Mouse (Mus musculus): ENCODE results near the gene Crcp. TPM values are rescaled to one million over a fixed set of nuclear protein-coding genes. Genes with fewer than 3 reads are reported as not detected.
A peak's percentile ranks its signal among the peaks of the same experiment; 100 is the strongest.

Gene Crcp
- total and polyA plus RNA-seq, 3 experiments, result 12.4 to 86.2 (median 45.0) TPM

DNA sequence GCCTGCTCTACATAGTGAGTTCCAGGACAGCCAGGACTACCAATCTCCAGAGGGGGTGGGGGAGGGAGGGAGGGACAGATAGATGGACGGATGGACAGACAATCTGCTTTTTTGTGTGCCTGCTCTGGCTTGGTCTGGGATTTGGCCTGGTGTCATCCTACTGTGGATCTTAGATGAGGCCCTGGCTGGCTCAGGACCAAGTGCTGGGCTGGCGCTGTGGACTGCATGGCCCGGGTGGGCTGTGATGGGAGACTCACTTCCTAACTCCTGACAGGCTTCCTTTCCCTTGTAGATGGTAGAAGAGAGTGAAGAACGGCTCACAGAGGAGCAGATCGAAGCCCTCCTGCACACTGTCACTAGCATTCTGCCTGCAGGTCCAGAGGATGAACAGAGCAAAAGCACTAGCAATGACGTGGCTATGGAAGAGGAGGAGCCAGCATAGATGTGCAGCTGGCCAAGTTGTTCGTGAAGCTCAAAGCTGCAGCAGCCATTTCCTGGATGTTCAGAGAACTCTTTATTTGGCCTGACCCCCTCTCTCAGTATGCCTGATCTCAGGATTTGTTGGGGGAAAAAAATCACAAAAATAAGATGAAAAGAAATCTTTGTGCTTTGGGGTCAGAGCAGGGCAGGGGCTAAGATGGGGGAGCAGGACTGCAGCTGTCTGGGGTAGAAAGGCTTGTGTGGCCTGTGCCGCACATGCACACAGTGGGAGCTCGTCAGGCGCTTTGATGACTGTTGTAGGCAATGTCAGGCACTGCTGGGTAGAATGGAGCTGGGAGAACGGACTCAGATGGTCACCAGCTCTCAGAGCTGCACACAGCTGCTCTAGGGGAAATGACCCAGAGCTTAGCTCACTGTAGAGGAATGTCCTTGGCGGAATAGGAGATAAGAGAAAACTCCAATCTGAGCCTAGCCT, 30.6 kb downstream of the Crcp start:
- H3K9me3 ChIP-seq (replicated peaks), result no peaks in the 10 kb centered on the region
- TF ChIP-seq TAL1 (conservative IDR thresholded peaks at IDR 0.05; ENCODE audit: low read depth, low read length), result no peak
- no peak for TF ChIP-seq GATA1 (IDR thresholded peaks at IDR 0.05; ENCODE audit: borderline replicate concordance, low read length)
- TF ChIP-seq GATA2 (IDR thresholded peaks at IDR 0.05; ENCODE audit: borderline replicate concordance, low read depth, low read length), result no peak
- TF ChIP-seq CTCF (IDR thresholded peaks at IDR 0.05; ENCODE audit: low read depth, low read length), result no peak
- no peak for TF ChIP-seq POLR2AphosphoS5 (IDR thresholded peaks at IDR 0.05; ENCODE audit: insufficient replicate concordance, low read depth, low read length)
- DNase-seq (ENCODE audit: low spot score) (no peak), ATAC-seq (ENCODE audit: extremely low read depth, insufficient number of reproducible peaks, low FRiP score, poor library complexity, severe bottlenecking) (no peak; the same call in 1 of the 2 replicates)
- H3K4me1 ChIP-seq (ENCODE audit: insufficient read depth, low read depth, low read length), result peaks cover 10% of the 10 kb centered on the region
- peaks cover 63% of the 10 kb centered on the region for H3K36me3 ChIP-seq (replicated peaks)
- H3K4me3 ChIP-seq (ENCODE audit: low read depth, low read length), result no peak overlapping the region
- no peaks in the 10 kb centered on the region; the same call in 1 of the 2 replicates for H3K27me3 ChIP-seq (ENCODE audit: insufficient read depth, low read length)

DNA sequence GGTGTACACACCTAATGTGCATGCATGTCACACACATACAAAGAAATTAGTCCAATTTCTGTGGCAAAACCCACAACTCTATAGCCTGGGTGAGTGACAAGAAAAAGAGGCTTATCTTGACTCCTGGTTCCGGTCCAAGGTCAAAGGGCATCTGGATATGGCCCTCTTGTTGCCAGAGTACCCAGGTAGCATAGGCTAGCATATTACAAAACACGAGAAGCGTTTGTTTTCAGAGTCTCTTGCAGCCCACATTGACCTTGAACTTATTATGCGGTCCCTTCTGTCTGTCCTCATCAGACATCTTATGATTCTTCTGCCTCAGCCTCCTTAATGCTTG, 31.2 kb downstream of the Crcp start:
- Histone ChIP-seq H3K9me3 (replicated peaks) (no peaks in the 10 kb centered on the region), H3K27me3 (ENCODE audit: insufficient read depth, low read length) (no peaks in the 10 kb centered on the region; the same call in 1 of the 2 replicates), H3K36me3 (replicated peaks) (peaks cover 58% of the 10 kb centered on the region), H3K4me1 (ENCODE audit: insufficient read depth, low read depth, low read length) (peaks cover 10% of the 10 kb centered on the region), H3K4me3 (ENCODE audit: low read depth, low read length) (no peak overlapping the region)
- DNase-seq (ENCODE audit: low spot score), result no peak
- ATAC-seq (ENCODE audit: extremely low read depth, insufficient number of reproducible peaks, low FRiP score, poor library complexity, severe bottlenecking), result no peak
- TF ChIP-seq GATA2 (IDR thresholded peaks at IDR 0.05; ENCODE audit: borderline replicate concordance, low read depth, low read length) (no peak), GATA1 (IDR thresholded peaks at IDR 0.05; ENCODE audit: borderline replicate concordance, low read length) (no peak), CTCF (IDR thresholded peaks at IDR 0.05; ENCODE audit: low read depth, low read length) (no peak), POLR2AphosphoS5 (IDR thresholded peaks at IDR 0.05; ENCODE audit: insufficient replicate concordance, low read depth, low read length) (no peak), TAL1 (conservative IDR thresholded peaks at IDR 0.05; ENCODE audit: low read depth, low read length) (no peak)

DNA sequence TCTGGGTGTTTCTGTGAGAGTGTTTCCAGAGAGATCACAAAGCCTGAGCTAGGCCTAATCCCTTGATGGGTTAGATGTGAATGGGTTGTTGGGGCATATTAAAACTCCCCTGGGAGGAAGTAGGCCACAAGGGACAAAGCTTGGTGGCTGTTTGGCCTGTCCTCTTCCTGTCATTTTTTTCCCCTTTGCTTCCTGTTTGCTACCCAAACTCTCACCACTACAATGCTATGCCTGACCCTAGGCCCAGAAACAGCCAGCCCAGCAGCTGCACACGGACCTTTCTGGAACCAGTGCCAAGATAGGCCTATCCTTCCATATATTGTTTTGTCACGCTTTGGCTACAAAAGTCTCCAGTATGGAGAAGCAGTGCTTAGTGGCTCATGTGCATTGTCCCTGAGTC, 33.0 kb downstream of the Crcp start:
- no peaks in the 10 kb centered on the region; the same call in 1 of the 2 replicates for H3K27me3 ChIP-seq (ENCODE audit: insufficient read depth, low read length)
- peaks cover 3% of the 10 kb centered on the region; the same call in 1 of the 2 replicates for H3K4me1 ChIP-seq (ENCODE audit: insufficient read depth, low read depth, low read length)
- no peak overlapping the region for H3K4me3 ChIP-seq (ENCODE audit: low read depth, low read length)
- H3K9me3 ChIP-seq (replicated peaks), result no peaks in the 10 kb centered on the region
- TF ChIP-seq GATA1 (IDR thresholded peaks at IDR 0.05; ENCODE audit: borderline replicate concordance, low read length) (no peak), TAL1 (conservative IDR thresholded peaks at IDR 0.05; ENCODE audit: low read depth, low read length) (no peak), POLR2AphosphoS5 (IDR thresholded peaks at IDR 0.05; ENCODE audit: insufficient replicate concordance, low read depth, low read length) (no peak), CTCF (IDR thresholded peaks at IDR 0.05; ENCODE audit: low read depth, low read length) (no peak), GATA2 (IDR thresholded peaks at IDR 0.05; ENCODE audit: borderline replicate concordance, low read depth, low read length) (no peak)
- DNase-seq (ENCODE audit: low spot score) (no peak), ATAC-seq (ENCODE audit: extremely low read depth, insufficient number of reproducible peaks, low FRiP score, poor library complexity, severe bottlenecking) (no peak)
- H3K36me3 ChIP-seq (replicated peaks), result peaks cover 50% of the 10 kb centered on the region

DNA sequence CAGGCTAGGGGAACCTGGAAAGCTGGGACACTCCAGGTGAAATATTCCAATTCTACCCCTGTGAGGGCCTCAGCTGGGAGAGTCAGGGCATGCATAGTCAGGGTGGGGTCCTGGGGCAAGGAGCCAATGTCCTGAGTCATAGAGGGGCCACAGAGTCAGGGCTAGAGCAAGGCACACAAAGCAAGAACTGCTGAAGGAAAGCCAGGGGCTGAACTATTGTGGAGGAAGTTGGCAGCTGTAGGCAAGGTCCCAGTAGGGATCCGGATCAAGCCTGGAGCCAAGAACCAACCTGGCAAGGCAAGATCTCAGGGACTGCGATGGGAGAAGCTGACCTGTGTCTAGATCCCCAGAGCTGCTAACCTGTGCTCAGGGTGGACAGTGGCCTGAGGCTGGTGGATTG, 34.7 kb downstream of the Crcp start:
- ATAC-seq (ENCODE audit: extremely low read depth, insufficient number of reproducible peaks, low FRiP score, poor library complexity, severe bottlenecking), result no peak
- no peak for TF ChIP-seq TAL1 (conservative IDR thresholded peaks at IDR 0.05; ENCODE audit: low read depth, low read length)
- TF ChIP-seq GATA1 (IDR thresholded peaks at IDR 0.05; ENCODE audit: borderline replicate concordance, low read length), result no peak
- TF ChIP-seq CTCF (IDR thresholded peaks at IDR 0.05; ENCODE audit: low read depth, low read length), result no peak
- TF ChIP-seq GATA2 (IDR thresholded peaks at IDR 0.05; ENCODE audit: borderline replicate concordance, low read depth, low read length), result no peak
- TF ChIP-seq POLR2AphosphoS5 (IDR thresholded peaks at IDR 0.05; ENCODE audit: insufficient replicate concordance, low read depth, low read length), result no peak
- H3K36me3 ChIP-seq (replicated peaks), result peaks cover 36% of the 10 kb centered on the region
- DNase-seq (ENCODE audit: low spot score), result no peak
- H3K4me1 ChIP-seq (ENCODE audit: insufficient read depth, low read depth, low read length), result peaks cover 3% of the 10 kb centered on the region; the same call in 1 of the 2 replicates
- H3K9me3 ChIP-seq (replicated peaks), result no peaks in the 10 kb centered on the region
- no peak overlapping the region for H3K4me3 ChIP-seq (ENCODE audit: low read depth, low read length)
- H3K27me3 ChIP-seq (ENCODE audit: insufficient read depth, low read length), result peaks cover 9% of the 10 kb centered on the region

DNA sequence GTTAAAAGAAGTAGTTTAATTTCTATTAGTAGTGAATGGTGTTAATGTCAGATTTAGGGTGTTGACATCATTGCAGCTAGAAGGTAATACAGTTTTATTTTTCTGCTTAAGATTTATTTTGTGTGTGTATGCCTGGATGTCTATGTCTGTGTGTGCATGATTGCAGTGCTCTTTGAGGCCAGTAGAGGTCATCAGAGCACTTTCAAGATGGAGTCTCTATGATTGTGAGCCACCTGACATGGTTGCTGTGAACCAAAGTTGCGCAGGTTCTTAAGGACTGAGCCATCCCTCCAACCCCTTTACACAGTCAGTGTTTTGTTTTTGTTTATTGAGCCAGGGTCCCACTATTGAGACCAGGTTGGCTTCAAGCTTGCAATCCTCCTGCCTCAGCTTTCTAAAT, 36.5 kb downstream of the Crcp start:
- Histone ChIP-seq H3K4me1 (ENCODE audit: insufficient read depth, low read depth, low read length) (peaks cover 3% of the 10 kb centered on the region; the same call in 1 of the 2 replicates), H3K27me3 (ENCODE audit: insufficient read depth, low read length) (peaks cover 13% of the 10 kb centered on the region), H3K36me3 (replicated peaks) (peaks cover 17% of the 10 kb centered on the region), H3K4me3 (ENCODE audit: low read depth, low read length) (no peak overlapping the region), H3K9me3 (replicated peaks) (no peaks in the 10 kb centered on the region)
- DNase-seq (ENCODE audit: low spot score), result no peak
- ATAC-seq (ENCODE audit: extremely low read depth, insufficient number of reproducible peaks, low FRiP score, poor library complexity, severe bottlenecking), result no peak
- TF ChIP-seq POLR2AphosphoS5 (IDR thresholded peaks at IDR 0.05; ENCODE audit: insufficient replicate concordance, low read depth, low read length), result no peak
- TF ChIP-seq CTCF (IDR thresholded peaks at IDR 0.05; ENCODE audit: low read depth, low read length), result peak; percentile 27; the same call in 1 of the 2 replicates

DNA sequence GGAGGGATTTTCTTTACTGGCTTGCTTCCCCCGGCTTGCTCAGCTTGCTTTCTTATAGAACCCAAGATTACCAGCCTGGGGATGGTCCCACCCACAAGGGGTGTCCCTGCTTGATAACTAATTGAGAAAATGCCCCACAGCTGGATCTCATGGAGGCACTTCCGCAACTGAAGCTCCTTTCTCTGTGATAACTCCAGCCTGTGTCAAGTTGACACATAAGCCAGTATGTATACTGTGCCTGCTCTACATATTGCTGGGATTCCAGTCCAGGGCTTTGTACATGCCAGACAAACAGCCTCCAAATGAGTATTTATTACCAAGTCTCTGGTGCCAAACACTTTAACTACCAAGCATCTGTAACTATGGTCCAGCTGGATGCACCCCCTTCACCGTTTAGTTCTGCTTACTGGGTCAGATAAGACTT, 38.8 kb downstream of the Crcp start:
- ATAC-seq (ENCODE audit: extremely low read depth, insufficient number of reproducible peaks, low FRiP score, poor library complexity, severe bottlenecking) (no peak), DNase-seq (ENCODE audit: low spot score) (no peak)

More for the DNA sequence above, 38.8 kb downstream of the Crcp start:
- Histone ChIP-seq H3K36me3 (replicated peaks) (no peaks in the 10 kb centered on the region), H3K9me3 (replicated peaks) (no peaks in the 10 kb centered on the region), H3K4me1 (ENCODE audit: insufficient read depth, low read depth, low read length) (peaks cover 3% of the 10 kb centered on the region; the same call in 1 of the 2 replicates), H3K4me3 (ENCODE audit: low read depth, low read length) (no peak overlapping the region), H3K27me3 (ENCODE audit: insufficient read depth, low read length) (peaks cover 16% of the 10 kb centered on the region)
- TF ChIP-seq GATA1 (IDR thresholded peaks at IDR 0.05; ENCODE audit: borderline replicate concordance, low read length), result no peak
- TF ChIP-seq TAL1 (conservative IDR thresholded peaks at IDR 0.05; ENCODE audit: low read depth, low read length), result no peak
- TF ChIP-seq POLR2AphosphoS5 (IDR thresholded peaks at IDR 0.05; ENCODE audit: insufficient replicate concordance, low read depth, low read length), result no peak
- TF ChIP-seq GATA2 (IDR thresholded peaks at IDR 0.05; ENCODE audit: borderline replicate concordance, low read depth, low read length), result no peak

All from G1E (cell line).